Mouse (Mus musculus) cerebellum, postnatal 4 days (tissue): Measurements from ENCODE around the gene Txk.

ENCODE experiments used
- DNase-seq, 2 experiments: peaks; one replicate each; pipeline ENCODE4 v3.0.0; 2022; ENCODE audit warnings: low spot score in 2 of 2, mixed read lengths in 1 of 2

Gene Txk

DNA sequence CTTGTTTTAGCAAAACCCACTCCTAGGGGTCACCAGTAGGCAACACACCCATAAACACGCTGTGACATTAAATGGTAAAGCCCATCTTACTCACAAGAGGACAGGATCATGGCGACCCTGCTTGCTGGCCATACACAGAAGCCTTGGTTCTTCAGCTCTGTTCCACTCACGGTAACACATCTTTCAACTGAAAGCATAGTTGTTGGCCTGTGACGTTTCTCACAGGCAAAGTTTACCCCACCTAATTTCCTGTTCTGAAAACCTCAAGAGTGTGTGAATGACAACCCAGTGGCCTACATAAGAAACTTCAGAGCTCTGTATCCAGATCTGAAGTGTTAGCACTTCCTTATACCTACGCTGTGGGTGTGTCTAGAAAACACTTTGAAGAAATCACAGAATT is at the start of gene Txk:
Gene Txk (minus strand): TSS at position 193 of the 400 bp plus-strand sequence.
- no peak for DNase-seq

DNA sequence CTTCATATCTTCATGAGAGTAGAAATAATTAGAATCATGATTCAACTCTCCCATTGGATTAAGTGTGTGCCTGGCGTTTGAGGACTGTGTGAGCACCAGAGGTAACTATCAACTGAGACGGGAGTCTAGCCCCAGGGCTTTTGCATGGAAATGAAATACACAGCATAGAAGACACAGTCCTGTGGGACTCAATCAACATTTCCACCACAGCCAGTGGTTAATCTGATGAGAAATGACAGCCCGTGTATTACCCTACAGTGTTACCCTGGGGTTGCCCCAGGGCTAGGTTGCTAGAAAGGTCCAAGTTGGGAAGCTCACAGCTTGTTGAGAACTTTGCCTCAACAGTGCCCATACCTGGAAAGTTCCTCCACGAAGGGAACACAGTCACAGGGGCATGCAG is 46.0 kb upstream of the Txk start:
- DNase-seq = no peak

DNA sequence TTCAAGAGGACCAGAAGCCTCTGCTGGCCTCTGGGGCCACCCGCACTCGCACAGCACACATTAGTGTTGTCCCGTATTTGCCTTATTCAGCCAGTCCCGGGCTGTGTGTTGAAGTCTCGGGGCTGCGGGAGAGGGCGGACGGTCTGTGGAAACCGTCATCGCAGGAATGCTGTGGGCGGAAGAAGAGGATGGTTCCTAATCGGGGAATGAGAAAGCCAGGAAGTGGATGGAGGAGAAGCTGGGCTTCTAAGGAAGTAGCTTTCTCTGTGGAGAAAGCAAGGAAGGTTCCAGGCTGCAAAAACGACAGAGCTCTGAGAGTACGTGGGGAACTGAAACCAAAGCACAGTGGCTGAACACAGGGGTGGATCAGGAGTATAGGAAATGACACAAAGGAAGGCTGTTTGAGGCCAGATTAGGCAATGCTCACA is 43.6 kb upstream of the Txk start:
- DNase-seq = no peak

DNA sequence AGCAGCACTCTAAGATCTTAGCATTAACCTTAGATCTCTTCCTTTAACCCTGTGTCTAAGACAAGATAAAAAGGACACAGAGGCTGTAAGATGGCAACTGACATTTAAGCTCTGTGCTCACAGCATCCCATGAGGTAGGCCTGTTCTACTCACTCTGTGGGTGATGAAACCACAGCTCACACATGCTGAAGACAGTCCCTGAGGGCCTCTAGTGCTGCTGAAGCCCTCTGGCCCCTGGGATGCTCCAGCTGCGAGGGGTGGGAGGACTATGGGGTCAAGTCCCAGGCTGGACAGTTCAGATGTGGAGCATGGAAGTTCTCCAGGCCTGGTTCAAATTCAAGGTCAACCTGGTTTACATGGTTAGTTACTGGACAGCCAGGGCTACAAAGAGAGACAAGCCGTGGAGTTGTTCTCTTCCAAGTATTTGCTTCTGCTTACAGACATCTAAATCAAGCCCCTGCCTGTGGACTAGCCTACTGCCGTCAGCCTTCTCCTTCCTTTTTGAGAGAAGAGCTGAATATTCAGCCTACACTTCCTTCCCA is 40.8 kb upstream of the Txk start:
- no peak for DNase-seq

DNA sequence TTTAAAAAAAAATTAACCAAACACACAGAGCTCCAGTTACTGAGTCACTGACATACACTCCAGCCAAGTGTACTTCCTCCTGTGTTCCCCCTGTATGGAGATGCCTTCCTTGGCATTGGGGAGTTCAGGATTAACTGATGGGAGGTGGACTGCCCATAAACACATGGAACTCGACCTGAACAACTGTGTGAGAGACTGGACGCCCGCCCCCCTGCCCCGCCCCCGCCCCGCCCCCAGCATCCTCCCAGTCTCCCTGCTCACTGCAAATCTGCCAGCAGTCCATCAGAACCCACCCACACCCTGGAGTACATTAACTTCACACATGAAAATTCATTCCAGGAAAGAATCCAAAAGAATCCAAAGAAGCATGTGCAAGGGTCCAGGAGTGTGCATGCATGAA is 39.2 kb upstream of the Txk start:
- DNase-seq = no peak

DNA sequence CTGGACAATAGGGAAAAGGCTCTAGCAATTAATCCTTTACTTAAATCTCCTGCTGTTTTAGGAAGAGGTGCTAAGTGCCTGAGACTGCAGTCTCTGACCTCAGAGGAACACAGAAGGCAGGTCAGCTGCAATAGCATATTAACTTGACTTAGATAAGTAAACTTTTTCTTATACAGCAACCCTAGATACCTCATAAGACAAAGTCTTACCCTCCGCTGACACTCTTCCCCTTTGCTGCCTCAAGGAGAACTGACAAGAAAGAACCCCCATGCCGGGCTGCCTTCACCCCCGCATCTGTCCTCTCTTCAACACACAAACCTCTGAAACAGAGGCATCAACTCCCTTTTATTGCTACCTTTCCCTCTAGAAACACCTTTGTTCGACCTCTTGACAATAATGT is 38.8 kb upstream of the Txk start:
- DNase-seq = no peak

DNA sequence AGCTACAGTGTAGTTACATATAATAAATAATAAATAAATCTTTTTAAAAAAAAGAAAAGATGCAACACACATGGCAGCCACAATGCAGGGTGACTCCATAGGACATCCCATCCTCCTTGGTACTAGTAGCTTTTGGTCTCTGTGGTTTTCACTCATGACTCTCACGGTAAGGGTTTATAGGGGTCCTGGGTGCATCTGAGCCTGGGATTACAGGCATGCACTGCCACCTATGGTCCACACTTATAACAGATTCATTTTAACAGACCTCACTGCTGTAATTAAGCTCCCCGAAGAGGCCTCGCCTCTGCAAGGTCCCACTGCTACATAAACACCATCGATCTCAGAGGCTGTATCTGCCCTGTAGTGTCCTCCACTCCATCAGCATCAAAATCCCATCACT is 32.9 kb upstream of the Txk start:
- no peak for DNase-seq

DNA sequence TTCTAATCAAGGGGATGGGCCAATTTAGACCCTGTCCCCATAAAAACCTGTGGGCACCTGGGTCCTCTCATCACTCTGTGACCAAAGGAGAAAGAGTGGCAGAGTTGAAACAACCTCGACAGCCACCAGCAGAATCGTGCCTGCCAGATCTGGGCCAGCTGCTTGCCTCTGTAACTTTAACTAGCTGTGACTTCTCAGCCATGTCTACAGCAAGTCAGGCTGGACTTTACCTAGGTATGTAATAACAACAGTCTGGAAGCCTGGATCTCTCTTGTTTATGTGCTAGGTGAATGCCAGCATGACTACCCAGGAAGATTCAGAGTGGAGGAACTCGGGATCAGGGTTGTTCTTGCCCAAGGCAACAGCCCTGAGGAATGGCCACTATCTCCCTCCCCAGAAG is 32.1 kb upstream of the Txk start:
- no peak for DNase-seq

DNA sequence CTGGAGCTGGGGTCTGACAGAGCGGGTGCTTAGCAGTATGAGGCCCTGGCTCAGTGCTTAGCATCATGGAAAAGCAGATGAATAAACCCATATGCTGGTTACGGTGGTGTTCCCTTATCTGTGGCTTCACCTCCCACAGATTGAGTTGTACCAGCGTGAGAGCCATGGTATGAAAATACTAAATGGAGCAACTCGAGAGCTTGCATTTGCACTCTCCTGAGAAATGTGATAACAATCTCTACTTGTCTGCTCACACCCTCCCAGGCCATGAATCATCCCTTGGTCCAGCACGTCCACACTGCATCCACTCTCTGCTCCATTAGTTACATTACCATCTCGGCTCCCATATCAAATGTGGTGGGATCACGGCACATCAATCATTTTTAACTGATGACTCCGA is 31.4 kb upstream of the Txk start:
- no peak for DNase-seq

DNA sequence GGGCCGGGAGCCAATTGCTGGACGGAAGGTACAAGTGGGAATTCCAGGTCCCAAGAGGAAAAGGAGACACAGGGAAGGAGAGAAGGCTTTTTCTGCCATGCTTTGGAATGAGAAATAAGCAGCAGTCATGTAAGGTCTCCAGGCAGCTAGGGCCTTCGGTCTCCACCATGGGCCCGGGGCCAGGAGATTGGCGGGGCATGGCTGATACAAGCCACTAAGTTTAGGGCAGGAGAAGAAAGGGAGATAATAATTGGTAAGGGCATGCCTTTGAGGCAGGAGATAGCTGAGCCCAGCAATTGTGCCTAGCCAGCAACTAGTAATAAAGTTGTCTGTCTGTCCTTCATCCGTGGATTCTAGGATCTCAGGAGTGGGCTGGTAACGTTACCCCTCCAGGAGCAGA is 30.5 kb upstream of the Txk start:
- DNase-seq = no peak

DNA sequence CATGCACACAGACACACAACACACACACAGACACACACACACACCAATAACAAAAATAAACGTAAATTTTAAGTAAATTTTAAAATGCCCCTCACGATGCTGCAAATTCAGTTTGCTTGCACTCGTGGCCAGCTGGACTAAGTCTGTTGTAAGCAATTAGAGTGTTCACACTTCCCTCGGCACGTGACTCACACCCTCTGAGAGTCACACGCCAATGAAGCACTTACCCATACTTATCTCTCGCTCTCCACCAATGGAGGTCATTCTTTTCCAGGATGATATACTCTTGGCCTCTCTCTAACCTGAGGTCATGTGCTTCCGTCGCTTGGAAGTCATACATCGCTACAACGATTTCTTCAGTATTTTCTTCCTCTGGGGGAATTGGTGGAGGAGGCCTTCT is 29.2 kb upstream of the Txk start:
- DNase-seq = no peak

DNA sequence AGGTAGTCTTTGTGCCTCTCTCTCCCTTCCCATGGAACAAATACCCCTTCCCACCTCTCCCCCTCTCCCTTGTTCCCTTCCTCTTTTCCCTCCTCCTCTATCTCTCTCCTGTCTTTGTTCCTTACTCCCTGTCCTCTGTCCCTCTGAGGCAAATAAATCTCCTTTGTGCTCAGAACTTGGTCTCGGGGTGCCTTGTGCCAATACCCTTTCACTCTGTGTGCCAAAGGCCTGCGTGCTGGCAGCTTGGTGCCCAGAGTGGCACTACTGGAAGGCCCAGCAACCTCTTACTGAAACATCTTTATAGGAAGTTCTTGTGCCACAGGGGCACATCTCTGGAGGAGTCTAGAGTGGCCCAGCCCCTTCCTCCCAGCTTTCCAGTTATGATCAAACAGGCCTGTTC is 24.0 kb upstream of the Txk start:
- DNase-seq = no peak

DNA sequence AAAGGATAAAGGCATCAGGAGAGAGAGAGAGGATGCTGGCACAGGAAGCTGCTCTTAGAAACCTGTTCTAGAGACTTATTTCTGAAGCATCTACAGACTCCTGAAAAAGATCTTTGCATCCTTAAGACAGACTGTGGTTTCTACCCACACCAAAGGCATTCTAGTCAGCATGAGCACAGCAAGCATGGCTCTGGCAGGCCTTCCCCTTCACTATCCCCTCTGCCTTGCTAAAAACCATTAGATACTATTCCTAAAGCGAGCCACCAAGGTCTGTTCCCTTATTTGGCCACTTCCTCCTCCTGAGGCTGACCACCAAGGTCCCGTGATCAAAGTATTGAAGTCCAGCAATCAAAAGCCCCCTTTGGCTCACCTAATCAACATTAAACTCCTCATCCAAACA is 23.6 kb upstream of the Txk start:
- no peak for DNase-seq

DNA sequence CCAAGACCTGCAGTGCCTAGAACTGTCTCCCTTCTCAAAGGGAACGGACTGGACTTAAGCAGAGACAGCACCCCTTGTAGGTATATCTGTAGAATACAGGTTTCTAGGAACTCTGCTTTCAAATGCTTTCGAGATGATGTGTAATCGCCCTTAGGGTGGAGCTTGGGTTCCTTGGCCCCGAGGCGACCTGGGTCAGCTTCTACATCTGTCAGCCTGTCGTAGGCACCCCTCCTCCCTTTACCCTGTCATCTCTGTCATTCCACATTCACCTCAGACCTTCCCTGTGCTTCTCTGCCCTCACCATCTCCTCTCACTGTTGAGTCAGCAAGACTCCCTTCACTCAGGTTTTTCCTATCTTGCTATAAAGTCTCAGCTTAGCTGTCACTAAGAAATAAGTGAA is 17.3 kb upstream of the Txk start:
- DNase-seq = no peak

DNA sequence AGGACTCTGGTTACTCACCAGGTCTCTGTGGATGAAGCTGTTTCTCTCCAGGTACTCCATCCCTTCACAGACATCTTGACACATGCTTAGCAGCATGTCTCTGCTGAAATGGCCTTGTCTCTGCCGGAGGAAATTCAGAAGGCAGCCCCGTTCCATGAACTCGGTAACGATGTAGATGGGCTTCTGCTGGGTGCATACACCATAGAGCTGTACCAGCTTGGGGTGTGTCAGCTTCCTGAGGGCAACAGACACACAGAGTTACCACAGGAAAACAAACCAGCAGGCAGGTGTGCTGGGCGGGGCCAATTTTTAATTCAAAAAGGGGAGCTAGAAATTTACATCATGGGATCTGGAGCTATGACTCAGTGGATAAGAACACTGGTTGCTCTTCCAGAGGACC is 11.0 kb upstream of the Txk start:
- DNase-seq = no peak

DNA sequence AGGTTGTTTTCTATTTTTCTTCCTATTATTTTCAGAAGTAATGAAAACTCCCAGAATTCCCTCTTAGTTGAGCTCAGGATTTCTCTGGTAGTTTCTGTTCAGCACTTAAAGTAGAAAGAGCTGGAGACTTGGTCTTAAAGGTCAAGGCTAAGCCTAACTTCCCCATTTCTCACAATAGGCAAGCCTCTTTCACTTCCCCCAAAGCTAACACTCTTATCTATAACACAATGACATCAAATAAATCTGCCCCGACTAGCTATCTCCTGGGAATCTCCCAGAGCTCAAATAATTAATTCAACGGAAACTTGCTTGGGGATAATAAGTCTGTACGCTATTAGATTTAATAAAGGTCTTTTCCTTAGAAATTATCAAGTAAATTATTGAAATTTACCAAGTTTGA is 10.4 kb upstream of the Txk start:
- no peak for DNase-seq

DNA sequence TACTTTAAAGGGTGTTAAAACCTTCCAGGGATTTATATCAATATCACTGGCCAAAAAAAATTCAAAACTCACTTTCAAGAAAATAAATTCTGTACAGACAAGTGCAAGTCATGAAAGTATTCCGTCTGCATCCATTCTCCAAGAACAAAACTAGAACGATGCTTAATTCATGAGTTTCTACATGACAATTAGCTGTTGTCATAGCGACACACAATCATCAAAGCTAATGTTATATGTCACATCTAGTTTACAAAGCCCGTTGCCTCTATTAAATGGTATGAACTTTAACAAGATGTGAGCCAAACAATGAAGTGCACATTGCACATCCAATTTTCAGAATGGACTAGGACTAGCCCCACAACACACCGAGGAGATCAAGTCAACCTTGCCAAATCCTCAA is 9.2 kb upstream of the Txk start:
- DNase-seq = no peak

DNA sequence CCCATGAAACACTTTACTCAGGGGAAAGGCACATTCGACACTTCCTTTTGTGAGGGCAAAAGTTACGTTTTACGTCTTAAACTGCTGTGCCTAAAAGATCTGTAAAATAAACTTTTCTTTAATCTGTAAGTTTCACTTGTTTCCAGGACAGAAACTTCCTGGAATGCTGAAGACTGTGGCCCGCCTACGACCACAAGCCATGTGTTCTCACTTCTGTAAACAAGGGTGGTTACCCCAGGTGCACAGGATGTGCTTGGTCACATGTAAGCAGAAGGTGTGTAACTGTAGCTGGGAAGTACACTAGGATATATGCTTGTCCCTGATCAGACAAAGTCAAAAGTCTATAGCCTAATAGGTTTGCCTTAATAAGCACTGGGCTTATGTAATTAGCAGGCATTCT is 8.7 kb upstream of the Txk start:
- DNase-seq = no peak

DNA sequence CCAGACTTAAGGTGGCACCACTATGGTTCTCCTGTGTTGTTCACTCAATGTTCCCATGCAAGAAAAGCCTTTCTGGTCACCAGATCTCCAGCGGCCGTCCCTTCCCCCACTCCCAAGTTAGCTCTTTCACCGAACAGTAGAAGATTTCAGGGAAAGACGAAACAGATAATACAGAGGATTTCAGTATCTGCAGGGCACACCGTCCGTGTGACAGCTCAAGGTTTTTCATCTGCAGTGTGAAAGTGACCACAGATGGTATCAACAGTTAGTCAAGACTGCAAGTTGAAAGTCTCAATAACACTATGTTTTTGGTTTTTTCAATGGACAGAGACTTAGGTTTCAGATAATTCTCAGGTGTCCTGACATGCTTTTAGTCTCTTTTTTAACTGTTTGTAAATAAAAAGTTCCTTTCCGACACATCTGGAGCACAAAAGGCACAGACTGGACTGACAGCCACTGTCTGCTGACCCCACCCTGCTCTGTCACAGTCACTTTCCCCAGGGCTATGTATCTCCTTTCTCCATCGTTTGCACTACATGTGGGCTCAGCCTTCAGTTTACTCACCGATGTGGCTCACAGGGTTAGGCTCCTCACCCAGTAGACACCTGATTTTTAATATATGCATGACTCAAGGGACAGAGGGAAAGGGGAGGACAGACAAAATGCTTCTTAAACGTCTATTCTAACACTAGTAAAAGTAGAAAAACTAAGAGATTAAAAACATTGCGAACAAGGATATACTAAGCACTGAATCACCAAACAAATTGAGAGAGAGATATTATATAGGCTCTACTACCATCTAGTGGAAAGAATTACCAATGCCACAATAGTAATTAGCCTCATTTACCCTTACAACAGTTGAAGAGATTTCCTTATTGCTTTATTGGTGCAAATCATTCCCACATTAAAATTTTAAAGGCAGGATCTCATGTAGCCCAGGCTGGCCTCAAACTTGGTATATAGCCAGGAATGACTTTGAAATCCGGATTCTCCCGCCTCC is 6.6 kb upstream of the Txk start:
- no peak for DNase-seq

DNA sequence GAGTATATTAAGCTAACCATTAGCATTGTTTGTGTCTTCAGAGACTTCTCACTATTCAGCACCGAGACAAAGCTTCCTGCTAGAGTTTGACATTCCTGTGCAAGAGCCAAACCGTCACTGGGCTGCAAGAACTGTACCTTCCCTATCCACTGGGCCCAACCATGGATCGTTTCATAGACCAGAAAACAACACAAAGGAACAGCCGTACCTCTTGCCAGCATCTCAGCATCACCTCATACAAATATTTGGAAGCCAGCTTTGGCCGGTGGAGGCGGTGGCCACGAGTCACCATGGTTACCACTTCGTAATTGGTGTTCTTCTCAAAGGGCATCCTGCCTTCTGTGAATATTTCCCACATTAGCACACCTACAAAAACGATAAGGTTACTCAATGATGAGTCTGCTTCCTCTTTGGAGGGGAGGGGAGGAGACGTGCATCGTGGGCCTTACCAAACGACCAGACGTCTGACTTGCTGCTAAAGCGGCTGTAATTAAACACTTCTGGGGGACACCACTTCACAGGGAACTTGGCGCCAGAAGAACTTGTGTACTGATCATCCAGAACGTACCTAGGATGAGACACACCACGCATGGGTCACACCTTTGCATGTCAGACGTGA is 4.7 kb upstream of the Txk start:
- DNase-seq = no peak

DNA sequence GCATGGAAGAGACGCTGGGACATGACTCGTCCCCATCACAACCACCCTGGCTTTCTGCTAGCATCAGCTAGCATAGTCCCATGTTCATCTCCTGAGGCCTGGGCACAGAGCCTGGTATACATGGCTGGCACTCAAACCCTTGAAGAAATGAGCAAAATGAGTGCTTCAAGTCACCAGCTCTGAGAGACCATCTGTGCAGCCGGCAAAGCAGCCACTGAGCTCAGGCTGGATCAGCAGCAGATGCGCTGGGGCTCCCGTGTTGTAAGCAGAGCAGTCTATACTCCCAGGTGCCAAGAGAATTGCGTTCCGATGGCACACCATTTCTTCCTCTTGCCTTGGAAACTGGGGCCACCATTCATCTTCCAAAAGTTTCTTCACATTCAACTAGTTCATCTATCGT is 3.4 kb upstream of the Txk start:
- peak in 1 of 2 experiments; percentile 34 for DNase-seq

DNA sequence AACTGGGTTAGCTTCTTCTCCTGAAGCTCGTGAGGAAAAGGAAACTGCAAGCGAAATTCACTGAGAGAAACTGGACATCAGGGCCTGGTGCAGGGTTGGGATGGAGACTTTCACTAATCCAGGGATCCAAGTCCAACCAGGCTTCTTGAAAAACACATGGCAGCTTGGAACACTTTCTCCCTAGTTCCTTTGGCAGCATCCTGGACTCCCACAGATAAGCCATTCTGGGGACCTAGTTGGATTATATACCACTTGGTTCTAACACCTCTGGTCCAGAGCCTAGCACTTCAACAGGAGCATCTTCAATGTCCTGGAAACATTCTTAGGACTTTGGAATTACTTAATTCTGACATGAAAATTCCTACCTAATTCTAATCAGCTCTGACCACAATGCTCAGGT is 2.5 kb upstream of the Txk start:
- no peak for DNase-seq
